Mouse (Mus musculus): ENCODE results near the gene Gnpat. TPM values are rescaled to one million over a fixed set of nuclear protein-coding genes. Genes with fewer than 3 reads are reported as not detected.

Gnpat gene
- total RNA-seq, 2 experiments from 2014 or later, result 92.7 to 98.3 TPM

DNA sequence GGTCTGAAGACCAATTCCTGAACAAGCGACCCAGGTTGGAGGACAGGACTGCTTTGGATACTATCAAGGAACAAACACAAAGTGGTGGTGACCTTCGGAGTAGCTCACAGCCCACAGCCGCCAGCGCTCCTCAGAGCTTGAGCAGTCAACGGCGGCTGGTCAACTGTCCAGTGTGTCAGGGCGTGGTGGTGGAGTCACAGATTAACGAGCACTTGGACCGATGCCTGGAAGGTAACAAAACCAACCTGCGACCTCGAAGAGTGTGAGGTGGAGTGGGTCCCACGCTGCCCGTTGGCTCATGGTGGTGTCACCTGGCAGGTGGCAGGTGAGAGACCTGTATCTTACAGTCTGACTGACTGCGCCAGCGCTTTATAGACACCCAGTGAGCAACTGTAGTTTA lies 40.4 kb downstream of the Gnpat start:
- DNase-seq, result no peak

DNA sequence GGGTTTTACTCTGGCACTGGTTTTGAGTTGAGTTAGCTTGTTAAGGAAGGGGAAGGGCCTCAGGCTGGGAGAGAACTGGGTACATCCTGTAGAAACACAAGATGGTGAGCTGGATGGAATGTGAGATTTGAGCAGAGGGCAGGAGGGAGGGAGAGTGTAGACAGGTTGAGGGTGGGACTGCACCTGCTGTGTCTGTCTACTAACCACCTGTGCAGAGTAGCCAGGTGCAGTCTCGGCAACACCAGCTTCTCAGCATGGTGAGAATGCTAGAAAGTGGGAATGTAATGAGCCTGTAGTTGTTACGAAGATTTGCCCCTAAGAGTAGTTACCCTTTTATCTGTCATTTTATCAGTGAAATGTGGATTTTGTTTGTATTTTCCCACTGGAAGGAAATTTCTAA lies 42.6 kb downstream of the Gnpat start:
- DNase-seq, result no peak

DNA sequence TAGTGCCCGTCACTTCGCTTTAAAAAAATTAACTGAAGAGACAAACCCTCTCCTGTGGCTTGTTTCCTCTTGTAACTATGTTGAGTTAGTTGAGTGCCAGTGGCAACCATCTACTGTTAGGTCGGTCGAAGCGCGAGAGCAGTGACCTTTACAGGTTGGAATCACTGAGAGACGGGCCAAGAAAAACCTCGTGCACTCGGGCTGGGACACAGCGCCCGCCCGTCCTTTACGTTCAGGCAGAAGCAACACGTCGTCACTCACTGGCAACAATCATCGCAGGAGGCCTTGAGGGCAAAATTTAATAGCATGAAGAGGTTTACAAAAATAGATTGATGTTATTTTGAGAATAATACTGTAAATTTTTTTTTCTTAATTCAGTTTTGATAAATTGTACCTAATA lies 47.1 kb downstream of the Gnpat start:
- no peak for DNase-seq

DNA sequence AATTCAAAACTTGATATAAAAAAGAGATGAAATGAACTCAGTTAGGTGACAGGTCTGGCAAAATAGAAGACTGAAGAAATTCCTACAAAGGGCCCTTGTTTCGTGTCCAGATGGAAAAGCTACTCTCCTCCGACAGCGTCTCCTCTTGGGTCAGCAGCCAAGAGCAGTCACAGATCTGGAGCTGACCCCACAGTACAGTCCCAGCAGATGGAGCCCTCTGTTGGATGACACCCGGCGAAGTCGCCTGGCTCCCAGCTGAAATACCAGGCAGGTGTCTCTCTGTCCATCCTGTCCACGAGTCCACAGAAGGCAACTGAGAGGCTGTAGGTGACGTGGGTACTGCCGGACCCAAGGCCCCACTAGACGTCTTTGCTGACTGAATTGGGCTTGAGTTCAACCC lies 47.5 kb downstream of the Gnpat start:
- no peak for DNase-seq

DNA sequence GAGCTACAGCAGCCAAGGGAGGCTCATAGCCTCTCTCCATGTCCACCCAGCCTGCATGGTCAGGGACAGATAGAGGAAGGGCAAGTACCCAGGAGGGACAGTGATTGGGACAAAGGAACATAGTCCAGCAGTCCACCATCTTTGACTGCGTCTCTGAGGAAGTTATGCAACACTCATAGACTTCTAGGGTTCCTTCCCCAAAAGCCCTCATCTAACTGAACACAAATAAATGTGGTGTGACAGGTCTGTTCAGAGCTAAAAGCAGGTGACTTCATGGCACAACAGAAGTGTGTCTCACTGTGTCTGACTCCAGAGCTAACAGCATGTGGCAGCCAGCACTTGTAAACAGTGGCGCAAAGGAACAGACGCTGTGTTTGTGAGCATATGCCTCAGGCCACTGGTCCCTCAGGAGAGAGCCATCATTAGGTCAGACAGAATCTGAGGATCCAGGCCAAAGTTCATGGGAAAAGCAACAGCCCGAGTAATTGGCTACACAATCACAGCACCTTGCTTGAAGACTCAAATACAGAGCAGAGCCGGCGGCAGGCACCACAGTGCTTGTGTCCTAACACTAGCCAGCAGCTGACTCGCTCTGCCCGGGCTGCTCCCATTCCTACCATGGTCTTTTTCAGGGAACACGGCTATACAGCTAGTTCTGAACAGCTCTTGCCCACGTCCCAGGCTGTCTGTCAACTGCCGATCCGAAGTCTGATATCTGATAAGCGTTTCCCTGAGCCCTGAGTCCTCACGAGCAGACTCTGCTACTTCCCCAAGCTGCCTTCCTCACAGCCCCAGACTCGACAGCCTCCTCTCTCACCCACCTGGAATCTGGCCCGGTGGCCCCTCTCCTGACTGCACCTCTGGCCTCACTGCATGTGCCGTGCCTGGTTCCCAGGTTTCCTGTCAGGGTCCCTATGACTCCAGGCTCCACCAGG lies 49.4 kb downstream of the Gnpat start:
- DNase-seq, result no peak

DNA sequence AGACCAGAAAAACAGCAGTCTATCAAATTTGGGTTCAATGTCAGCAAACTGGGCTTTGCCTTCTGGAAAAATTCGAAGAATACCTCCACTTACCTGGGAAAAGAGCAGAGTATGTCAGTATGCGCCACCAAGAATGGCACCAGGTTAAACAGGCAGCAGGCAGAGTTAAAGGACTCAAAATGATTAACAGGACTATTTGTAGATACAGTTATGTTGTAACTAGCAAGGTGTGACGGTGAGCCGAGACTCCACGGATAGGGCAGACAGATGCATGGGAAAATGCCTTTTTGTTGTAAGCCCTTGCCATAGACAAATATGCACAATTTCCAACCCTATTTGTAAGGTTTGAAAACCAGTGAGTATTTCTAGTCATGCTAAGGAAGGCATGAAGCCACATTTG lies 51.2 kb downstream of the Gnpat start:
- DNase-seq, result no peak

DNA sequence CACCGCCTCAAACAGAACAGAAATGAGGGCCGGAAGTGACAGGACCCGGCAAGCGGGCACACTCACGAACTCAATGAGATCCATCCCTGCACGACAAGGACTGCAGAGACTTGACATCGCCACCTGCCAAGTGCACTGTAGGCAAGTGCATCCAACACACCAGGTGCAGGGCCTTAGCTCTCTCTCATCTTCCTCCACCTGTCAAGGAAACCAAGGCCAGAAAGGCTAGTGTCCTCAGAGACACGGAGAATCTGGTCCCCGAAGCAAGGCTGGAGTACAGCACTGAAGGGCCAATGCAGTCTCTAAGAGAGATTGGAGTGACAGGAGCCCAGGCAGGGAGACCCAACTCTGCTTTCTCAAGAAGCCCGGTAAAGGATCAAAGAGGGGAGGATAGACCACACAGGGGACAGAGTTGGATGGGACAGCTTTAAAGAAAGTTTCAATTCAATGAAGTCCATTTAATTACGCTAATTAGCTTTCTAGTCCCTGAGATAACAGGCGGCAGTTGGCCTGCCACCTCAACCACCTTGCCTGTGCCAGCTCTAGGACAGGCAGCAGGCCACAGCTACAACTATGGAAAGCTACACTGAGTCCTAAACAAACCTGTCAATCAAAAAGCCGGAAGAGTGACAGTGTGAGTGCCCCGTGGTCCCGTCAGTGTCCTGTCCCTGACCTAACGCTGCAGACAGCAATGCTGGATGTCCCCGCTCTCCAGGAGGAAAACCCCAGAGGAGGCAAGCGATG lies 55.1 kb downstream of the Gnpat start:
- DNase-seq, result no peak

DNA sequence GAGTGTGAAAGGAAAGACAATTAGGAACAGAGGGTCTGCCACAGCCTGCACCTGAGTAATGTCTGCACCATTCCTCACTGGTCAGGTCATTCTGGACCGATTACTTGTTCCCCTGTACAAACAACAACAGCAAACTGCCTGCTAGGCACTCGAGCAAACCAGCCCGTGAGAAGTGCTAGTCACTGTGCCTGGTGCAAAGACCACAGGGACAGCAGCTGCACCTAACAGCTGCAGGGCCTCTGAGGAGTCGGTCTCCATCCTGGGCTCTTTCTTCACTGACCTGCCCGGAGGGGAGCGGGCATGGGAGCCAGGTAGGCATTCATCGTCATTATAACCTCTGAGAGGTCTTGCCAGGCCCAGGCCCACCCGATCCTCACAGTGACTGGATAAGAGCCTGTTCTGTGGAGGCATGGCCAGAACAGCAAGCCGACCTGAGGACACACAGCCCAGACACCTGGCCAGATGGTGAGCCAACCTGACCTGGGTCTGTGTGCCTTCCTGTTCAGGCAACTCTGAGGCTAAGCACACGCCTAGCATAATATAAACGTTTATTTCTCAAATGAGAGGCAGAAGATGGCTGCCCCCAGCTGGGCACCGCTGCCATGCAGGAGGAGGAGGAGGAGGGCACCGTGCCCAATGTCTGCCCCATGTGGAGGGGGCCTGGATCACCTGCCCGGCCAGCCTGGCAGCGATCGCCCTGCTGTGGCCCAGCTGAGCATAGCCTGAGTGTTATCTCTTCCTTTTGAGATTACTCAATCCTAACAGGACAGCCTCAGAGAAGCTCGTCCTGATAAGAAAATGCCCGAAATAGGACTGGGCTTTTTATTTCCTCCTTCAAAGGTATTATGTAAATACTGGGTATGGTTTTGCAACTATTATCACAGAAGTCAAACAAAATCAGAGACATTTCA lies 58.8 kb downstream of the Gnpat start:
- peak; percentile 42 for DNase-seq

DNA sequence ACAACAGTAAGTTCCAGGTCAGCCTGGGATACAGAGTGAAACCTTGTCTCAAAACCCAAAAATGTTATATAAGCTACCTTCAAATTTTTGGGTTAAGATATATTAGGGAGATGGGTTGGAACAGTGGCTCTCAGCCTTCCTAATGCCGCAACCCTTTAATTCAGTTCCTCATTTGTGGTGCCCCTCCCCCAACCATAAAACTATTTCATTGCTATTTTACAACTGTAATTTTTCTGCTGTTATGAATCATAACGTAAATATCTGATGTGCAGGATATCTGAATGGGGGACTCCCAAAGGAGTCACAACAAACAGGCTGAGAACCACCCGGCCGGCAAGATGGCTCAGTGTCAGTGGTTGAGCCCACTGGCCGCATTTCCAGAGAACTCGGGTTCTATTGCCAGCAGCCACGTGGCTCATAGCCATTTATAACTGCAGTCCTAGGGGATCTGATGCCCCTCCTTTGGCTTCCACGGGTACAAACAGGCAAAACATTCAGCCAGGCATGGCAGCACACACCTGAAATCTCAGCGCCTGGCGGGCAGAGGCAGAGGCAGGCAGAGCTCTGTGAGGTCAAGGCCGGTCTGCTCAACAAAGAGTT lies 59.8 kb downstream of the Gnpat start:
- DNase-seq, result no peak

DNA sequence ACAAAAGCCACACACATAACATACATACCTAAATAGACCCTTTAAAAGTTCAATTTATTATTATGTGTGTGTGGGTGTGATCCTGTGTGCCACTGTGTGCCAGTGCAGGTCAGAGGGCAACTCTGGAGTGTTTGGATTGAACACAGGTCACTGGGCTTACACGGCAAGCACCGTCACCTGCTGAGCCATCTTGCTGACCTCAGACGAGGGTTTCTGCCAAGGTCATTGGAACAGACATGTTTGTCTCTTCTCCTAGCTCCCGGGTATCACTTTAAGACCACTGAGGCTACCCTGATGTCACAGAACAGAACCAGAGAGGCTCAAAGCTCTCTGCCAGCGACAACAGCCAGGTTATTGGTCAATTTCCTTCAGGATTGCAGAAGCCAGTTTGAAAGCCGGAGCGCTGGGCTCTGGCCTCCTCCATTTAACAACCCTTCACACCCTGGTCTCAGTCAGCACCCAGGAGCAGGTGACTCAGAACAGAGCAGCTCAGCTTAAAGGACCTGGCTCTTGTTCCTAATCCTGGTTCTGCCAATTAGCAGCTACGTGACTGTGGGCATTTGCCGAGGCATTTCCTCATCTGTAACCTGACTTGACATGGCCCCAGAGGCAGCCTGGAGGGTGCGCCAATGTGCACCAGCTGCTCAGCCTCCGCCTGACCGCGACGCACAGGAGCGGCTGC lies 61.3 kb downstream of the Gnpat start:
- peak; percentile 58 for DNase-seq

DNA sequence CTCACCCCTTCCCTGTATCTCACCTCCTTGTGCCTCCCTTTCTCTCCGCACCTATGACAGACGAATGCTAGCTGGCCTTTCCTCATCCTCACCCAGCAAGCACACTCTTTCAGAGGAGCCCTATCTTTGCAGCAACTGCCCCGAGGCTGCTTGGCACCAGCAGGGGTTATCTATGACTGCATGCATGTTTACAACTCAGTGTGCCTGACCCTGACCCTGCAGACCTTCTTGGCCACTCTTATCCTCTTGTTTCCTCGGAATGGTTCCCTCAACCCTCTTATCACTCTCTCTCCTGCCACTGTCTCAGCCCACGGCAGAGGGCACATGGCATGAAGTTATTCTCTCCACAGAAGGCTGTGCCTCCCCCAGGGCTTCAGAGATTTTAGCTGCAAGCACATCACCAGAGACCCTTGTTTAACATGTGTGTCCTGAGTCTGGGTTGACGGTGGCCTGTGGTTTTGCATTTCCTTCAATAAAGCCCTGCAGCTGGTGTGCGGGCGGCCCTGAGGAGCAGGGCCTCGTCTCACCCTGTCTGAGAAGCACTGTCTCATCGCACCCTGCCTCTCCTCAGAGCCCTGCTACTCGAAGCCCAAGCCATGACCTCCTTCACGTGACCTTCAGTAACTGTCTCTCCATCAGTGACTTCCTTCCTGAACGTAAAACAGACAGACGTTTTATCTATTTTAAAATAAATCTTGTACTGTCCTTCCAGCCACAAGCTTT lies 62.9 kb downstream of the Gnpat start:
- no peak for DNase-seq

DNA sequence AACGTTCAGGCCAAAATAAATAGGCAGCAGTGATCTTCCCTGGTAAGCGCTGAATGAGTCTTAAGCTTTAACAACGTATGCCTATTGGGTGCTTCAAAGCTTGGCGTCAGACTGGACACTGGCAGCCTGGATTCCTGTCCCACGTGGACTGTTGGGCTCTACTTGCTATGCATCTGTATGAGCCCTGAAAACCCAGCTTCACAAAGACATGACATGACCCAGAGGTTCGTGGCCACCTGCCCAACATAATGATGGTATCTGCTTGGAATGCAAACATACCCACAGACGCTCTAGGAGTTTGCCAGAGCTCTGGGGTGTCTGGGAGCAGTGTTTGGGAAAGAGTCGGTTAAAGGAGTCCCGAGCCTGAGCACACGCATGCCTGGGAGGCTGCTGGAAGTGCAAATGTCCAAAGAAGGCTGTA lies 63.5 kb downstream of the Gnpat start:
- DNase-seq, result peak; percentile 44

DNA sequence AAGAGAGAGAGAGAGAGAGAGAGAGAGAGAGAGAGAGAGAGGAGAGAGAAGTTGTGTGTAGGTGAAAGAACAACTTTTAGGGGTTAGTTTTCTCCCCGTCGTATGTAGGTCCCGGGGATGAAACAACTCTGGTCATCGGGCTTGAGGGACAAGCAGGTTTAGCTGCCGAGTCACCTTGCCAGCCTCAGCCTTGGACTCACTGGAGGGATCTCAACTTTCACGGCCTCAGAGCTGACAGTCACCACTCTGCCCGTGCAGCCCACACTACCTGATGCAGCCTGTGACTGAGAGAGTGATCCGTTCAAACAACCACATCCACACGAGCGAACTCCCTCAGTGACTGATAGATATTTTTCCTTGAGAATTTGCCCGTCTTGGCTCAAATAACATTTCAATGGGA lies 66.2 kb downstream of the Gnpat start:
- DNase-seq, result no peak

DNA sequence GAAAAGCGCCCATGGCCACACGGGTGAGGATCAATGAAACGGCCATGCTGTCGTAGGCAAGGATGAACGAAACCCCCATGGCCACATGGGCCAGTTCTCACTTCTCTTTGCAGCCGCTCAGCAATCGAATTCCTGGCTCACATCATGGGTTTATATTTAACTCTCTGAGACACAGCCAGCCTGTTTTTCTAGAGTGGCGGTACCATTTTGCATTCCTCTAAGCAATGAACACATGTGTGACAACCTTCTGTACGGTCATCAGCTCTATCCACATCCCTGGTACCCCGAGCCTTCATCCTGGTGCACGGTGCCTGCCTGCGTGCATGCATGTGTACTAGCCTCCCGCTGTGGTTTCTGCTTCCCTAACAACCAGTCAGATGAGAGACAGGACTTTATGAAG lies 67.3 kb downstream of the Gnpat start:
- no peak for DNase-seq

DNA sequence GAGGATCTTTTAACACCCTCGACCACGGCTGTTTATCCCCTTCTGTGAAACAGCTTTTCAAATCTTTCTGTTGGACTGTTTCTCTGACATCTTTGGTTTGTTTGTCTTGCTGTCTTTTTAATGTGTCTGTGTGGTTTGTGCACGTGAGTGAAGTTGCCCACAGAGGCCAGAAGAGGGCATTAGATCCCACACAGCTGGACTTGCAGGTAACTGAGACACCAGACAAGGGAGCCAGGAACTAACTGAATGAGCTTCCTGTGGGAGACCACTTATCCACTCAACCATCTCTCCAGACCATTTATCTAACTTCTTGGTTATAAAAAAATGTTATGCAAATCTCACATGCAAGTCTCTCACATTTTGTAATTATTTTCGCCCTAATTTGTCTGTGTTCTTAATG lies 67.8 kb downstream of the Gnpat start:
- no peak for DNase-seq

DNA sequence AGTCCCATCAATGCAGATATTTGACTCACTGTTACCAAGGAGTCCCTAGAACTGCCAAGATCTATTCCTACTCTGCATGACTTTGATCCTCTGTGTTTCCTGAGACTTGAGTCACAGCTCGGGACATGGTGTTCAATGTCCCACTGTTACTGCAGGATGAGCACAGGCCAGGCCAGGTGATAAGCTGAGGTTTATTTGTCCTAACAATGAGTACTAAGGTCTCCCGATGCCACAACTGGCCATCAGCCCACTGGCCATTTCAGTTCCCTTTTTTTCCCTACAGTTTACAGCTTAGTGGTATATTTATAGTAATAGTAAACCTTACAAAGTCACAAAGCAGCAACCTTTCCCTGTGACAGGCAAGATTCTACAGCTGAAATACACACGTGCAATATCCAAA lies 69.6 kb downstream of the Gnpat start:
- no peak for DNase-seq

DNA sequence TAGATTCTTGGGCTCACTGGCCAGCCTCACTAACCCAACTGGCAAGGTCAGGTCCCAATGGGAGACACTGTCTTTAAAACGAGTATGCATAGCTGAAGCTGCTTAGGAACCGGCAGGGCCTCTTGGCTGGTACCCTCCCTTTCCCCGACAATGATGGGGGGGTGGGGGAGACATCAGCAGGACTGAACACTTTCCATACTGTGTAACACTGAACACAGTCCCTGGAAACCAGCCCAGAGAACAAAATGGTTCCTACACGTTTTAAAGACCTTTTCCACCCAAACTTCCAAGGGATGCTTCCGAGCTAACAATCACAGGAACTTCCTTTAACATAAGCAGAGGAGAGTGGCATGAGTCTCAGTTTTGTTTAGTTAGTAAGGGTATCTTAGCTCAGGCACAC lies 72.3 kb downstream of the Gnpat start:
- no peak for DNase-seq

DNA sequence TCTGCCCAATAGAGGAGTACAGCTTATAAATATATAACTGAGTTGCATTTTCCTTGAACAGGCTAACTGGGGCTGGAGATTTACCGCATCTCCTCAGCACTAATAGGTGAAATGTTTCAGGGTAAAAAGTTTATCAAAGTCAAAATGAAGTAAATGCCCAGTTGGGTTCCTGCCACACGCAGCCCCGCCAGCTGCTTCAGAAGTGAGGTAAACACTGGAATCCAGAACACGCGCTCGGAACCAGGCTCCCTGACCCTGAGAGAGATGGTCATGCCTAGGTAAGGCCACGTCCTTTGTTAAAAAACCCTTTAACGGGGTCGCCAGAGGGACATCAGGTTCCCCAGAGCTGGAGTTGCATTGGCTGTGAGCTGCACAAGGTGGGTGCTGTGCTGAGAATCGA lies 73.9 kb downstream of the Gnpat start:
- no peak for DNase-seq

DNA sequence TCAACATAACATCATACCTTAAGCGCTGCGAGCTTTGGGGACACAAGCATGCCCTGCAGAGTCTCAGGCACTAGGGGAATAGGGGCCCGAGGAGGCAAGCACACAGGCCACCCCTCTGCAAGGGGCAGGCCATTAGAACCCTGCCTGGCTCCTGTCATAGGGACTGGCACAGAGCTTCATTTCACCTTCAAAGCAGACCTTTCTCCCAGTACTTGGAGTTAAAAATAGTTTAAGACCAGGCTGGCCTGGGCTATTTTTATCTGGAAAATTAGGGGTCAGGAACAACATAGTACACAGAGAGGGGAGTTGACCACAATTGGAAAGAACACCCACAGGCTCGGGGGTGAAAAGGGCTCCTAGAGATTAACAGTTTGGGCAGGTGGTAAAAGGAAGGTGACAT lies 74.5 kb downstream of the Gnpat start:
- DNase-seq, result no peak
